Mouse (Mus musculus): ENCODE results near the gene Sulf2.
"Not testable (repeated sequence)": the region's sequence is repeated elsewhere in the genome, so short reads cannot be mapped to it uniquely, and the experiment has no call there.

Gene Sulf2

GRCm38 (mm10) chr2:166112986-166113385 lies 42.5 kb downstream of the Sulf2 start:
- DNase-seq, result no peak

GRCm38 (mm10) chr2:166111831-166112250 lies 43.6 kb downstream of the Sulf2 start:
- DNase-seq, result no peak

- DNase-seq, result no peak
Measured at GRCm38 (mm10) chr2:166111238-166111637, 44.2 kb downstream of the Sulf2 start.

GRCm38 (mm10) chr2:166110764-166111163 lies 44.7 kb downstream of the Sulf2 start:
- DNase-seq, result no peak

- DNase-seq, result peak; percentile 20
Measured at GRCm38 (mm10) chr2:166108326-166108725, 47.1 kb downstream of the Sulf2 start.

GRCm38 (mm10) chr2:166107911-166108310 lies 47.6 kb downstream of the Sulf2 start:
- DNase-seq, result no peak

GRCm38 (mm10) chr2:166106631-166107030 lies 48.8 kb downstream of the Sulf2 start:
- DNase-seq, result no peak

- no peak for DNase-seq
Measured at GRCm38 (mm10) chr2:166105911-166106310, 49.6 kb downstream of the Sulf2 start.

- DNase-seq, result no peak
Measured at GRCm38 (mm10) chr2:166102893-166103292, 52.6 kb downstream of the Sulf2 start.

- no peak for DNase-seq
Measured at GRCm38 (mm10) chr2:166100309-166101262, 54.9 kb downstream of the Sulf2 start.

- DNase-seq, result no peak
Measured at GRCm38 (mm10) chr2:166098292-166098933, 57.0 kb downstream of the Sulf2 start.

GRCm38 (mm10) chr2:166097443-166098291 lies 57.8 kb downstream of the Sulf2 start:
- DNase-seq, result no peak

- DNase-seq, result no peak
Measured at GRCm38 (mm10) chr2:166096834-166097233, 58.6 kb downstream of the Sulf2 start.

GRCm38 (mm10) chr2:166096300-166096699 lies 59.2 kb downstream of the Sulf2 start:
- no peak for DNase-seq

GRCm38 (mm10) chr2:166092412-166092811 lies 63.1 kb downstream of the Sulf2 start:
- no peak for DNase-seq

GRCm38 (mm10) chr2:166091599-166091998 lies 63.9 kb downstream of the Sulf2 start:
- no peak for DNase-seq

GRCm38 (mm10) chr2:166090131-166090581 lies 65.3 kb downstream of the Sulf2 start:
- DNase-seq, result no peak

GRCm38 (mm10) chr2:166088991-166089390 lies 66.5 kb downstream of the Sulf2 start:
- no peak for DNase-seq

GRCm38 (mm10) chr2:166086457-166087233 lies 68.8 kb downstream of the Sulf2 start:
- DNase-seq, result no peak

- DNase-seq, result no peak
Measured at GRCm38 (mm10) chr2:166085780-166086179, 69.7 kb downstream of the Sulf2 start.

- DNase-seq, result not testable (repeated sequence)
Measured at GRCm38 (mm10) chr2:166084964-166085363, 70.5 kb downstream of the Sulf2 start.

- DNase-seq, result no peak
Measured at GRCm38 (mm10) chr2:166084111-166084510, 71.4 kb downstream of the Sulf2 start.

All from cerebellum, adult 11-12 months (tissue).